Mouse (Mus musculus) retina, postnatal 7 days (tissue): ENCODE data around the gene Brd7.

ENCODE experiments used
- DNase-seq: peaks from one replicate; pipeline ENCODE4 v3.0.0-alpha.2; 2012; ENCODE audit warnings: low read depth, low spot score

The Brd7 gene

DNA sequence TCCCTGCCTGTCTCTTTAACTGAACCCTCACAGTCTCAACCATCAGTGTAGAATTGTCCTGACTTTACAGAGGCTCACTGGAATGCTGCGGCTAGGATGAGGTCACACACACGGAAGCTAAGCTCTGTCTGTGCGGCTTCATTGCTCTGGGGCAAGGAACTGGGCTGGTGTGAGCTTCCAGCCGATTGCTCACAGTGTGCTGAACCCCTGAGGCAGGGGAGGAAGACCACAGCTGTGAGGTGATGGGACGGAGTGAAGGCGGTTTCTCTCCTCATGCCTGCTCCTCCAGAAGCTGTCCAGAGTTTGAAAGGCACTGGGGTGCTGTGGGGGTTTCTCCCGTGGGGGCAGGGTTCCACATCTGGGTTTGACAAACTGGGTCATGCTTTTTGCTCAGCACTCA lies 77.3 kb downstream of the Brd7 start:
- DNase-seq, result no peak

DNA sequence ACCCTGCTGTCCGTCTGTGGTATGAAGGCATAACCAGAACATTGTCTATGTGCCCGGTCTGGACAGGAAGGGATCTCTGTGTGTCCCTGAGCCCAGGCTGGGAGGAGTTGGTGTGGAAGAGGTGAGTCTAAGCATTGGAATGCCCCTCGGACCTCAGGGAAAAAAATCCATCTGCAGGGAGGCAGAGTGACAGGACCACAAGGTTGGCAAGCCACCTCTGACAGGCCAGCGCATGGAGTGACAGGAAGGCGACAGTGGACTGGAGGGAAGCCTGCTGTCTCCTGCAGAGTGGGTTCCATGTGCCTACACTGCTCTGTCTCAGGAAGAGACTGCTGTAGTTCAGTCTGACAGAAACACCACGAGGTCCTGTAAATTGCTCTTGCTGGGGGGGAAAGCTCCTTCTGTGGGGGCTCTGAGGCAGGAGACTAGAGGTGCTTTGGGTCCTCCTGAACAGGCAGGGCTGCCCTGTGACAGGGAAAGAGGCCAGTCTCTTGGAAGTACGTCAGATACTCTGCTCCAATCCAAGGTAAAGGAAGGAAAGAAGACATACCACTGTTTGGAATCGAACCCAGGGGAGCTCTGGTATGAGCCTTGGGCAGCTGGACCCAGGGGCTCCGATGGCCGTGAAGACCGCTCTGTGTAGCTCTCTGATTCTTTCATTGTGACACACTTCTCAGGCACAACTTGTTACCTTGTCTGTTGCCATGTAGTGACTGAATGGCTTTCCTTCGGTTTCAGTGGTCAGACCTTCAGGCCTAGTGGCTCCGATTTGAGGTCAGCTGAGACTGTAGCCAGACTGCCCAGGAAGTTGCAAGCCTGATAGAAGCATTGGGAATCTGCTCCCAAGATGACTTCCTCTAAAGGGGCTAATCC lies 78.5 kb downstream of the Brd7 start:
- no peak for DNase-seq

DNA sequence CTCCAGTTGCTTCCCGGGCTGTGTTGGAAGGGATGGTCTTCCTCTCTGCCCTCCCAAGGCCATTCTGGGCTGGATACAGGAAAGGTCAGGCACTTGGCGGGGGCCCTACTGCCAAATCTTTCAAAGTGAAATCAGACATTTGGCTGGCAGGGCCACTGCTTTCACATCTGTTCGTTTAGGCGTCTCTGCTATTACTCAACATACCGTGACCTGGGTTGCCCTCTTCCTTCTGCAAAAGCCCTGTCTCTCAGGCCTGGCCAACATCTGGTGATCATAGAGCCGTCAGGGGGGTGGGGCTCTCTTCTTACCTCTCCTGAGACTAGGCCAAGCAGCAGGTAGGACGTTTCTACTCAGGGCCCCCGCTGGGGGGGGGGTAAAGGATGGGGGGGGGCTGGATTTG lies 79.3 kb downstream of the Brd7 start:
- DNase-seq, result no peak
